Mouse (Mus musculus) stomach, embryonic 16.5 days (tissue): ENCODE measurements around the gene Them7. TPM values are rescaled to one million over a fixed set of nuclear protein-coding genes. Genes with fewer than 3 reads are reported as not detected.

Experiments used
- ATAC-seq: fragments of 200-750 bp; cut with Nextera tagmentation; 2 replicates; pipeline ENCODE4 v1.8.0; 2017; ENCODE audit warnings: moderate number of reproducible peaks, moderate TSS enrichment; ENCODE audit not compliant: insufficient read depth, low FRiP score
- H3K27ac ChIP-seq: fragments of 300-500 bp; sonication (generic); 2 replicates; pipeline ENCODE4 v1.5.1; 2014; ENCODE audit warnings: low read length
- H3K27me3 ChIP-seq: fragments of 300-500 bp; sonication (generic); 2 replicates; pipeline ENCODE4 v1.6.1; 2014; ENCODE audit warnings: low read length, control low read depth, mixed read lengths; ENCODE audit not compliant: control insufficient read depth, insufficient read depth
- H3K36me3 ChIP-seq: fragments of 300-500 bp; sonication (generic); 2 replicates; pipeline ENCODE4 v1.6.1; 2014; ENCODE audit warnings: low read length; ENCODE audit not compliant: control insufficient read depth, insufficient read depth
- H3K4me1 ChIP-seq: fragments of 300-500 bp; sonication (generic); 2 replicates; pipeline ENCODE4 v1.6.1; 2014; ENCODE audit warnings: low read length, control low read depth, mixed read lengths; ENCODE audit not compliant: control insufficient read depth, insufficient read depth
- H3K4me2 ChIP-seq: fragments of 300-500 bp; sonication (generic); 2 replicates; pipeline ENCODE4 v1.6.1; 2014; ENCODE audit warnings: low read depth, low read length, mixed read lengths
- H3K4me3 ChIP-seq: fragments of 300-500 bp; sonication (generic); replicated peaks from 2 replicates; pipeline ENCODE4 v1.5.1; 2014; ENCODE audit warnings: mild to moderate bottlenecking, low read length
- H3K9ac ChIP-seq: fragments of 300-500 bp; sonication (generic); 2 replicates; pipeline ENCODE4 v1.6.1; 2014; ENCODE audit warnings: low read length
- H3K9me3 ChIP-seq: fragments of 300-500 bp; sonication (generic); replicated peaks from 2 replicates; pipeline ENCODE4 v1.6.1; 2016; ENCODE audit warnings: low read length, control low read depth; ENCODE audit not compliant: control insufficient read depth
- WGBS: fragments of 180-500 bp; shearing (Covaris S2); extraction: QIAGEN DNeasy Blood & Tissue Kit; methylation state at CpG from one replicate; pipeline ENCODE4 v1.1.7; 2014; 5-methylcytosine and 5-hydroxymethylcytosine counted together
- polyA plus RNA-seq: library from polyadenylated mRNA; unstranded; fragments of >200 nt; fragmentation: Nextera tagmentation; extraction: Ambion mirVana; gene quantifications from 2 replicates; pipeline ENCODE4 v1.2.1, GENCODE M21; 2015

Gene Them7
- polyA plus RNA-seq, 1 experiment from 2014 or later: 0.56 TPM

DNA sequence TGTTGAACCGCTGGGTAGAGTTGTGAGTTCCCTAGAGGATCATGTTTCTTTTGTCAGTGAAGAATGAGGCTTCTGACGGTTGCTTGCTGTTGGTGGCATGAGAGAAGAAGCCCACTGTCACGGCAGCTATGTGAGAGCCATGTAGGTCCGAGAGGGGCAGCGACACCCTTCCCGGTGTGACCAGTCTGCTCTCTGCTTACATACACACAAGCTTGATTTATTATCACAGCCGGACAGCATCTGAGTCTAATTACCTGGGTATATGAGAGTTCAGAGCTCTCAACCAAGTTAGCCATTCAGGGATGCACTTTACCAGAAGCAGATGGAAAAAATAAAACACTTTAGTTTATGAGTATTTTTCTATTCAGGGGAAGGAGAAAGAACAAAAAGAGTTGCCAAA lies 18.8 kb downstream of the Them7 start:
- no peaks in the 10 kb centered on the region for H3K4me1 ChIP-seq
- ATAC-seq: no peak
- no peak overlapping the region for H3K27ac ChIP-seq
- H3K27me3 ChIP-seq: no peaks in the 10 kb centered on the region
- H3K4me2 ChIP-seq: no peak overlapping the region
- no peaks in the 10 kb centered on the region for H3K9me3 ChIP-seq
- H3K4me3 ChIP-seq: no peak overlapping the region
- 34% methylated on average over 7 of the region's 7 CpGs for WGBS
- no peak overlapping the region for H3K9ac ChIP-seq
- H3K36me3 ChIP-seq: no peaks in the 10 kb centered on the region

DNA sequence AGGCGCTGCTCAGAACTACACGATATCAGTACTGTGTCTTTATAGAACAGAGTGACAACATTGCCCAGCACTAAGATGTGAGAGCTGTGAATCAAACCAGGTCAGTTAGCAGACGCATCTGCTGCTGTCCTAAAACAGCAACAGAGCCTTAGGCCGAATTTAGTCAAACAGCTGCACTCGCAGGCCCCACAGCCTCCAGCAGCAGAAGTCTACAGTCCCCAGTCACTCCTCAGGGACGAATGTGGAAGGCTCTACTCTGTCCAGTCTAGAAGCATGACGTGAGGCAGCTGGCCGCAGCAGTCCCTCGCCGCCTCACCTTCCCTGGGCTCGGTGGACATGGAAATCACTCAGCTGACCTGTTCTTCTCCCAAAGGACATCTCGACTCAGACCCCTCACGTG lies 20.6 kb downstream of the Them7 start:
- no peak for ATAC-seq
- Histone ChIP-seq H3K4me2 (no peak overlapping the region), H3K4me1 (no peaks in the 10 kb centered on the region), H3K9ac (no peak overlapping the region), H3K4me3 (no peak overlapping the region), H3K9me3 (no peaks in the 10 kb centered on the region), H3K36me3 (no peaks in the 10 kb centered on the region), H3K27ac (no peak overlapping the region), H3K27me3 (no peaks in the 10 kb centered on the region)
- WGBS: 69% methylated on average over 13 of the region's 13 CpGs

GRCm38 (mm10) chr2:105251978-105252377 lies 27.9 kb downstream of the Them7 start:
- Histone ChIP-seq H3K4me3 (no peak overlapping the region), H3K36me3 (no peaks in the 10 kb centered on the region), H3K4me1 (no peaks in the 10 kb centered on the region), H3K27ac (no peak overlapping the region), H3K9ac (no peak overlapping the region), H3K9me3 (no peaks in the 10 kb centered on the region), H3K27me3 (no peaks in the 10 kb centered on the region), H3K4me2 (no peak overlapping the region)
- 71% methylated on average over 3 of the region's 3 CpGs for WGBS
- ATAC-seq: no peak

DNA sequence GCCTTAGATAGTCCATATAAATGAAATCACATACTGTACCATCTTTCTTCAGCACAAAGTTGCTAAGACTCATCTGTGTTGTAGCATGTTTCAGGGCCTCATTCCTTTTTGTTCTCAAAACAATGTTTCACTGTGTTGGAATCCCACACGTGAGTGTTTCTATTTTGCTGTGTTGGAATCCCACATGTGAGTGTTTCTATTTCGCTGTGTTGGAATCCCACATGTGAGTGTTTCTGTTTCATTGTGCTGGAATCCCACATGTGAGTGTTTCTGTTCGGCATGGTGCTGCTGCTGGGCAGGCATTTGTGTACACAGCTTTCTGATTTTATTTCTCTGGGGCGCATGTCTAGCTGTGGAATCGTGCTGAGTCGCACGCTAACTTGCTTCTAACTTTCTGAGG lies 28.7 kb downstream of the Them7 start:
- H3K27me3 ChIP-seq: no peaks in the 10 kb centered on the region
- H3K9me3 ChIP-seq: no peaks in the 10 kb centered on the region
- ATAC-seq: no peak; the same call in 1 of the 2 replicates
- WGBS: 49% methylated on average over 7 of the region's 7 CpGs
- no peak overlapping the region for H3K4me3 ChIP-seq
- H3K27ac ChIP-seq: no peak overlapping the region
- no peak overlapping the region for H3K4me2 ChIP-seq
- no peaks in the 10 kb centered on the region for H3K36me3 ChIP-seq
- no peak overlapping the region for H3K9ac ChIP-seq
- no peaks in the 10 kb centered on the region for H3K4me1 ChIP-seq

- WGBS: 40% methylated on average over 4 of the region's 4 CpGs
- ATAC-seq: no peak
- no peaks in the 10 kb centered on the region for H3K4me1 ChIP-seq
- H3K4me3 ChIP-seq: no peak overlapping the region
- no peak overlapping the region for H3K27ac ChIP-seq
- no peak overlapping the region for H3K4me2 ChIP-seq
- no peaks in the 10 kb centered on the region for H3K36me3 ChIP-seq
- no peak overlapping the region for H3K9ac ChIP-seq
- H3K27me3 ChIP-seq: no peaks in the 10 kb centered on the region
- H3K9me3 ChIP-seq: no peaks in the 10 kb centered on the region
Measured at GRCm38 (mm10) chr2:105255457-105255856, 31.3 kb downstream of the Them7 start.

DNA sequence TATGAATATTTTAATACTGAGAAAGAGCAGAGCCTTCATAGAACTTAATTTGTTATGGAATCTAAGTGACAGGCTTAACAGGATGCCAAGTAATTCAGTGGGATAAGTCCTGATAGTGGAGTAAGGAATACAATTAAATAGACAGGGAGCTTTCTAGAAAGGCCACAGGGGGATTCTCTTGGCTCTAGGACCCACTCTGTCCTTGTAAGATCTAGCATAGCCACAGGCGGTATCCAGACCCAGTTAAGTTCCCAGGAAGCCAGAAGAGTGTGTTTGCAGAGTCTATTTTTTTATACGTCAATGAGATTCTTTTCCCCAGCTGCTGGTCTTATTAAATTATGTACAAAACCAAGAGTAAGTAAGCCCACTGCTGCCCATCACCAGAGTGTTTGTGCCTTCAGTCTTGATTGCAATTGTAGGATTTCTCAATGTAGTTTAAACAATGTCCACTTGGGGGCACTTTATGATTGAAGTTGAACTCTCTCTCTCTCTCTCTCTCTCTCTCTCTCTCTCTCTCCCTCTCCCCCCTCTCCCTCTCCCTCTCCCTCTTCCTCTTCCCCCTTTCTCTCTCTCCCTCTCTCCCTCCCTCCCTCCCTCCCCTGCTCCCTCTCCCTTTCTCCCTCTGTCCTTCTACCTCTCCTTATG lies 32.4 kb downstream of the Them7 start:
- 51% methylated on average over 2 of the region's 2 CpGs for WGBS
- Histone ChIP-seq H3K4me2 (no peak overlapping the region), H3K9ac (no peak overlapping the region), H3K36me3 (no peaks in the 10 kb centered on the region), H3K27ac (no peak overlapping the region), H3K9me3 (no peaks in the 10 kb centered on the region), H3K4me3 (no peak overlapping the region), H3K27me3 (no peaks in the 10 kb centered on the region), H3K4me1 (no peaks in the 10 kb centered on the region)
- ATAC-seq: no peak

DNA sequence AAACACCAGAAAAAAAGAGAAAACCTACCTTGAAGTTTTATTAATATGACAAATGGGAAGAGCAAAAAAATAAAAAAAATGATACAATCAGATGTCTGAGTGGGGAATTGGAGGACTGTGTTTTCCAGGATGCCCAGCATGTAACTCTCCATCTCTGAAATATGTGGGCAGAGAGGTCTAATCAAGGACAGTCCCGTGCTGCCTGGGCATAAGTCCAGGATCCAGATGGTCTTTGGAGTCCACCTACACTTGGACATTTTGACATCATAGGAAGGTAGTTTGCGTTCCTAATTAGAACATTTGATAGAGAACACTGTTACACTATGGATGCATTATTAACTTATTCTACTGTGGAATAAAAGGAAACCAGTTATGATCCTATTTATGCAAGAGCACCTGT lies 33.3 kb downstream of the Them7 start:
- Histone ChIP-seq H3K9ac (no peak overlapping the region), H3K4me3 (no peak overlapping the region), H3K4me1 (no peaks in the 10 kb centered on the region), H3K27me3 (no peaks in the 10 kb centered on the region), H3K9me3 (no peaks in the 10 kb centered on the region), H3K4me2 (no peak overlapping the region), H3K27ac (no peak overlapping the region), H3K36me3 (no peaks in the 10 kb centered on the region)
- WGBS: 71% methylated on average over 2 of the region's 2 CpGs
- ATAC-seq: no peak

- Histone ChIP-seq H3K4me1 (no peaks in the 10 kb centered on the region), H3K36me3 (no peaks in the 10 kb centered on the region), H3K9me3 (no peaks in the 10 kb centered on the region), H3K4me3 (no peak overlapping the region), H3K4me2 (no peak overlapping the region), H3K9ac (no peak overlapping the region), H3K27ac (no peak overlapping the region), H3K27me3 (no peaks in the 10 kb centered on the region)
- no peak for ATAC-seq
- 86% methylated on average over 11 of the region's 11 CpGs for WGBS
Measured at GRCm38 (mm10) chr2:105261335-105261734, 37.2 kb downstream of the Them7 start.

- WGBS: 39% methylated on average over 2 of the region's 2 CpGs
- no peak for ATAC-seq
- Histone ChIP-seq H3K4me3 (no peak overlapping the region), H3K9ac (no peak overlapping the region), H3K27ac (no peak overlapping the region), H3K4me1 (no peaks in the 10 kb centered on the region), H3K9me3 (no peaks in the 10 kb centered on the region), H3K36me3 (no peaks in the 10 kb centered on the region), H3K27me3 (no peaks in the 10 kb centered on the region), H3K4me2 (no peak overlapping the region)
Measured at GRCm38 (mm10) chr2:105263219-105263618, 39.1 kb downstream of the Them7 start.
